Mouse (Mus musculus) heart, embryonic 12.5 days (tissue): ENCODE results near the gene 9230112D13Rik. TPM values are rescaled to one million over a fixed set of nuclear protein-coding genes. Genes with fewer than 3 reads are reported as not detected.
A peak's percentile ranks its signal among the peaks of the same experiment; 100 is the strongest.

Experiments
- ATAC-seq: fragments of 200-750 bp; cut with Nextera tagmentation; 2 replicates; pipeline ENCODE4 v1.8.0; 2017; ENCODE audit warnings: moderate TSS enrichment, moderate library complexity; ENCODE audit not compliant: insufficient number of reproducible peaks, low FRiP score
- H3K27ac ChIP-seq: fragments of 300-500 bp; sonication (generic); 2 replicates; pipeline ENCODE4 v1.5.1; 2016; ENCODE audit warnings: mild to moderate bottlenecking, moderate library complexity; ENCODE audit not compliant: poor library complexity, severe bottlenecking
- H3K27me3 ChIP-seq: fragments of 300-500 bp; sonication (generic); replicated peaks from 2 replicates; pipeline ENCODE4 v1.6.1; 2016; ENCODE audit warnings: mild to moderate bottlenecking, moderate library complexity
- H3K36me3 ChIP-seq: fragments of 300-500 bp; sonication (generic); 2 replicates; pipeline ENCODE4 v1.6.1; 2016; ENCODE audit warnings: mild to moderate bottlenecking, moderate library complexity
- H3K4me1 ChIP-seq: fragments of 300-500 bp; sonication (generic); replicated peaks from 2 replicates; pipeline ENCODE4 v1.6.1; 2016; ENCODE audit warnings: mild to moderate bottlenecking
- H3K4me2 ChIP-seq: fragments of 300-500 bp; sonication (generic); 2 replicates; pipeline ENCODE4 v1.6.1; 2016; ENCODE audit warnings: mild to moderate bottlenecking, moderate library complexity
- H3K4me3 ChIP-seq: fragments of 300-500 bp; sonication (generic); 2 replicates; pipeline ENCODE4 v1.5.1; 2016; ENCODE audit warnings: mild to moderate bottlenecking
- H3K9ac ChIP-seq: fragments of 300-500 bp; sonication (generic); 2 replicates; pipeline ENCODE4 v1.6.1; 2016; ENCODE audit warnings: mild to moderate bottlenecking, moderate library complexity
- H3K9me3 ChIP-seq: fragments of 300-500 bp; sonication (generic); replicated peaks from 2 replicates; pipeline ENCODE4 v1.6.1; 2016; ENCODE audit warnings: mild to moderate bottlenecking, moderate library complexity
- WGBS: fragments of 180-500 bp; shearing (Covaris S2); methylation state at CpG from one replicate; pipeline ENCODE4 v1.1.7; 2016; 5-methylcytosine and 5-hydroxymethylcytosine counted together
- polyA plus RNA-seq: library from polyadenylated mRNA; unstranded; fragments of >200 nt; fragmentation: Nextera tagmentation; extraction: Ambion mirVana; gene quantifications from 2 replicates; pipeline ENCODE4 v1.2.1, GENCODE M21; 2016

Gene 9230112D13Rik
- polyA plus RNA-seq, 1 experiment from 2014 or later, result not detected

- Histone ChIP-seq H3K9ac (no peak overlapping the region), H3K36me3 (no peaks in the 10 kb centered on the region), H3K4me1 (peaks cover 25% of the 10 kb centered on the region), H3K27me3 (0 out of 2 replicates have a peak, but pooled peaks cover 3% of the 10 kb centered on the region), H3K9me3 (no peaks in the 10 kb centered on the region), H3K27ac (no peak overlapping the region), H3K4me2 (0 out of 2 replicates have a peak overlapping the region, but pooled peaks have one; percentile 3), H3K4me3 (no peak overlapping the region)
- 58% methylated on average over 11 of the region's 11 CpGs for WGBS
- ATAC-seq, result no peak
These were observed 10.7 kb downstream of the 9230112D13Rik start for GRCm38 (mm10) chr14:34511901-34512300.

- Histone ChIP-seq H3K4me2 (no peak overlapping the region), H3K4me1 (peaks cover 39% of the 10 kb centered on the region)
- 30% methylated on average over 7 of the region's 7 CpGs for WGBS
These were observed 13.7 kb downstream of the 9230112D13Rik start for GRCm38 (mm10) chr14:34508842-34509439.

GRCm38 (mm10) chr14:34508187-34508840 is 14.3 kb downstream of the 9230112D13Rik start:
- ATAC-seq, result peak; percentile 72
- H3K4me3 ChIP-seq, result no peak overlapping the region
- H3K27ac ChIP-seq, result no peak overlapping the region
- no peaks in the 10 kb centered on the region for H3K9me3 ChIP-seq
- peaks cover 39% of the 10 kb centered on the region for H3K4me1 ChIP-seq
- 52% methylated on average over 4 of the region's 4 CpGs for WGBS
- H3K9ac ChIP-seq, result no peak overlapping the region
- 0 out of 2 replicates have a peak, but pooled peaks cover 3% of the 10 kb centered on the region for H3K27me3 ChIP-seq
- H3K36me3 ChIP-seq, result no peaks in the 10 kb centered on the region
- no peak overlapping the region for H3K4me2 ChIP-seq

More at GRCm38 (mm10) chr14:34508842-34509439, 13.7 kb downstream of the 9230112D13Rik start:
- no peak for ATAC-seq
- no peaks in the 10 kb centered on the region for H3K36me3 ChIP-seq
- H3K27ac ChIP-seq, result no peak overlapping the region
- no peak overlapping the region for H3K9ac ChIP-seq
- H3K27me3 ChIP-seq, result 0 out of 2 replicates have a peak, but pooled peaks cover 3% of the 10 kb centered on the region
- no peak overlapping the region for H3K4me3 ChIP-seq
- no peaks in the 10 kb centered on the region for H3K9me3 ChIP-seq

- Histone ChIP-seq H3K27ac (peak overlapping the region; percentile 36), H3K4me1 (peaks cover 36% of the 10 kb centered on the region), H3K27me3 (0 out of 2 replicates have a peak, but pooled peaks cover under 1% of the 10 kb centered on the region), H3K4me3 (no peak overlapping the region), H3K4me2 (no peak overlapping the region), H3K36me3 (no peaks in the 10 kb centered on the region), H3K9me3 (no peaks in the 10 kb centered on the region), H3K9ac (no peak overlapping the region)
- WGBS, result 33% methylated on average over 7 of the region's 7 CpGs
- no peak for ATAC-seq
These were observed 17.3 kb downstream of the 9230112D13Rik start for GRCm38 (mm10) chr14:34505309-34505708.

GRCm38 (mm10) chr14:34504377-34504776 is 18.2 kb downstream of the 9230112D13Rik start:
- no peak overlapping the region for H3K4me3 ChIP-seq
- 81% methylated on average over 5 of the region's 5 CpGs for WGBS
- no peaks in the 10 kb centered on the region for H3K9me3 ChIP-seq
- peaks cover 45% of the 10 kb centered on the region for H3K4me1 ChIP-seq
- no peaks in the 10 kb centered on the region for H3K36me3 ChIP-seq
- H3K4me2 ChIP-seq, result no peak overlapping the region
- no peak for ATAC-seq
- no peak overlapping the region for H3K9ac ChIP-seq
- H3K27ac ChIP-seq, result no peak overlapping the region
- no peaks in the 10 kb centered on the region for H3K27me3 ChIP-seq

- Histone ChIP-seq H3K9ac (no peak overlapping the region), H3K27ac (peak overlapping the region; percentile 99), H3K4me3 (no peak overlapping the region), H3K4me1 (peaks cover 46% of the 10 kb centered on the region), H3K36me3 (no peaks in the 10 kb centered on the region), H3K27me3 (no peaks in the 10 kb centered on the region), H3K9me3 (no peaks in the 10 kb centered on the region), H3K4me2 (no peak overlapping the region)
- ATAC-seq, result no peak
- 68% methylated on average over 6 of the region's 6 CpGs for WGBS
These were observed 18.8 kb downstream of the 9230112D13Rik start for GRCm38 (mm10) chr14:34503759-34504158.

- peaks cover 44% of the 10 kb centered on the region for H3K4me1 ChIP-seq
- no peaks in the 10 kb centered on the region for H3K36me3 ChIP-seq
- no peak; the same call in 1 of the 2 replicates for ATAC-seq
- no peaks in the 10 kb centered on the region for H3K27me3 ChIP-seq
- H3K9ac ChIP-seq, result peak within 1 kb of the TSS; percentile 100
- WGBS, result 10% methylated on average over 15 of the region's 15 CpGs
- H3K4me3 ChIP-seq, result peak within 1 kb of the TSS; percentile 93
- no peaks in the 10 kb centered on the region for H3K9me3 ChIP-seq
- H3K4me2 ChIP-seq, result peak within 1 kb of the TSS; percentile 75
- H3K27ac ChIP-seq, result peak within 1 kb of the TSS; percentile 99
These were observed 19.3 kb downstream of the 9230112D13Rik start, which contains the start of gene Bmpr1a for GRCm38 (mm10) chr14:34503325-34503647. Gene Bmpr1a, minus strand, starts transcription at chr14:34503341.

- Histone ChIP-seq H3K4me2 (peak overlapping the region; percentile 75), H3K36me3 (no peaks in the 10 kb centered on the region), H3K27me3 (no peaks in the 10 kb centered on the region), H3K4me3 (peak overlapping the region; percentile 93), H3K9ac (peak overlapping the region; percentile 100), H3K27ac (peak overlapping the region; percentile 99), H3K4me1 (peaks cover 45% of the 10 kb centered on the region), H3K9me3 (no peaks in the 10 kb centered on the region)
- ATAC-seq, result peak; percentile 91
- under 1% methylated on average over 70 of the region's 115 CpGs for WGBS
These were observed 19.9 kb downstream of the 9230112D13Rik start for GRCm38 (mm10) chr14:34502475-34503324.

GRCm38 (mm10) chr14:34501804-34502474 is 20.7 kb downstream of the 9230112D13Rik start:
- Histone ChIP-seq H3K27me3 (no peaks in the 10 kb centered on the region), H3K27ac (peak overlapping the region; percentile 99), H3K4me2 (peak overlapping the region; percentile 75), H3K4me3 (peak overlapping the region; percentile 93), H3K4me1 (peaks cover 50% of the 10 kb centered on the region), H3K9me3 (no peaks in the 10 kb centered on the region), H3K36me3 (no peaks in the 10 kb centered on the region), H3K9ac (peak overlapping the region; percentile 100)
- ATAC-seq, result peak; percentile 17; the same call in 1 of the 2 replicates
- under 1% methylated on average over 75 of the region's 77 CpGs for WGBS

GRCm38 (mm10) chr14:34501447-34501803 is 21.2 kb downstream of the 9230112D13Rik start:
- Histone ChIP-seq H3K4me2 (peak overlapping the region; percentile 75), H3K4me3 (peak overlapping the region; percentile 93), H3K9ac (peak overlapping the region; percentile 100), H3K27me3 (no peaks in the 10 kb centered on the region), H3K27ac (peak overlapping the region; percentile 99), H3K9me3 (no peaks in the 10 kb centered on the region), H3K36me3 (no peaks in the 10 kb centered on the region), H3K4me1 (peaks cover 52% of the 10 kb centered on the region)
- 0% methylated on average over 16 of the region's 16 CpGs for WGBS
- ATAC-seq, result no peak
